In the genomic region with DNA sequence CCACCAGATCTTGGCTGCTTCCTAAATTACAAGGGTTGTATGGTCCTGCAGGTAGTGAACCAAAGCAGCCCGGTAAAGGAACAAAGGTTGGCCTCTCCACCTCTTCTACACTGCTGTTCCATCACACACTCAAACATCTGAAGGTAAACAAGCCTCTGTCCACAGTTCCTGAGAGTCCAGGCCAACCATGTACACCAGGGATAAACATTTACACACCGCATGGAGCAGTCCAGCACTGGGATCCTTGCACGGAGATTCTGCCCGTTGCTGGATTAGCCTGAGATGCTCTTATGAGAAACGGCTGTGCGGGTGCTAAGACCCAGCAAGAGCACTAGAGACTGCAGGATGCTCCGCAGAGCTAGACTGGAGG, we compare ENCODE assay signal across 19 mouse cellular contexts. TPM values are rescaled to one million over a fixed set of nuclear protein-coding genes. Genes with fewer than 3 reads are reported as not detected.
DNase-seq lines count a peak whose midpoint lies in the region; ATAC-seq lines count a peak whose summit lies in the region.
"Had no signal": no experiment of that assay in that cellular context is flagged by ENCODE, and none has a peak within 500 bp of the region (broad histone marks: within the 10 kb centered on the region; RNA-seq: fewer than 3 reads in every experiment).

No protein-coding gene starts in this region.

- no peaks in the 10 kb centered on the region for H3K36me3 ChIP-seq in liver, embryonic 13.5 days
- H3K36me3 ChIP-seq: heart, embryonic 12.5 days; limb, embryonic 10.5 days; lung, embryonic 15.5 days had no signal

- H3K4me3 ChIP-seq in liver, embryonic 13.5 days (replicated peaks) = no peak overlapping the region
- H3K4me3 ChIP-seq: heart, embryonic 12.5 days; layer of hippocampus, adult 2 months; limb, embryonic 10.5 days; lung, embryonic 15.5 days had no signal

- H3K9me3 ChIP-seq in liver, embryonic 13.5 days (replicated peaks) = no peaks in the 10 kb centered on the region
- H3K9me3 ChIP-seq: heart, embryonic 12.5 days; lung, embryonic 15.5 days had no signal

- H3K4me1 ChIP-seq in liver, embryonic 13.5 days (replicated peaks) = peaks cover 31% of the 10 kb centered on the region
- H3K4me1 ChIP-seq: heart, embryonic 12.5 days; limb, embryonic 10.5 days; lung, embryonic 15.5 days had no signal

- H3K27me3 ChIP-seq in liver, embryonic 13.5 days = no peaks in the 10 kb centered on the region
- H3K27me3 ChIP-seq: heart, embryonic 12.5 days; lung, embryonic 15.5 days had no signal

- H3K27ac ChIP-seq in liver, embryonic 13.5 days = peak overlapping the region; percentile 94
- H3K27ac ChIP-seq: layer of hippocampus, adult 2 months; limb, embryonic 10.5 days; lung, embryonic 15.5 days had no signal

- peak; percentile 28; the same call in 1 of the 2 replicates for ATAC-seq in erythroid progenitor cell, adult 5-6 weeks (replicated peaks; ENCODE audit: low FRiP score, poor library complexity, severe bottlenecking)
- peak; percentile 64 for ATAC-seq in liver, embryonic 13.5 days (ENCODE audit: low read depth)
- ATAC-seq: forebrain, embryonic 14.5 days; midbrain, embryonic 16.5 days had no signal

- H3K4me2 ChIP-seq in liver, embryonic 13.5 days = peak overlapping the region; percentile 31
- H3K4me2 ChIP-seq: heart, embryonic 12.5 days; lung, embryonic 15.5 days had no signal

- DNase-seq in kidney, adult 11 months = peak; percentile 80
- no peak for DNase-seq in kidney, postnatal 4 days
- DNase-seq in MEL-GATA-1-ER (ENCODE audit: extremely low read depth, low read depth) = peak; percentile 49
- DNase-seq in liver, embryonic 13.5 days = no peak
- DNase-seq in gastrocnemius, postnatal 25 days = no peak
- DNase-seq in right cerebral cortex, postnatal 14 days = no peak
- no peak for DNase-seq in thymus, postnatal 0 days (ENCODE audit: low spot score)
- DNase-seq: adrenal gland, postnatal 36 days; cerebellum, adult 8-10 months; heart, postnatal 36 days; thymus, postnatal 25 days had no signal

- WGBS in liver, embryonic 13.5 days (ENCODE audit: insufficient replicate concordance) = 69% methylated on average over 7 of the region's 7 CpGs

- peak overlapping the region; percentile 42 for H3K9ac ChIP-seq in liver, embryonic 13.5 days
- H3K9ac ChIP-seq: heart, embryonic 12.5 days; lung, embryonic 15.5 days had no signal

RNA-seq across cellular contexts. Expression of a gene that starts 19.0 kb away (rescaled TPM):
- not detected in 2 replicates for total RNA-seq in erythroid progenitor cell, adult 5-6 weeks (2015; ENCODE audit: low replicate concordance)
- not detected in 2 replicates for total RNA-seq in erythroid progenitor cell, adult 5-6 weeks (2017; ENCODE audit: low replicate concordance)
- polyA plus RNA-seq in liver, embryonic 13.5 days (2015; fragmentation: Nextera tagmentation; extraction: Ambion mirVana) = 12.4 and 15.2 TPM in 2 replicates
- not detected for total RNA-seq in gastrocnemius, postnatal 25 days (2021)
- 0.64 TPM in 1 of 2 replicates, not detected in the other for polyA plus RNA-seq in thymus, postnatal 0 days (2015; fragmentation: Nextera tagmentation; extraction: Ambion mirVana)
- total RNA-seq: heart, postnatal 36 days; layer of hippocampus, adult 2 months had no signal
- polyA plus RNA-seq: C2C12; forebrain, embryonic 14.5 days; heart, embryonic 12.5 days; limb, embryonic 10.5 days; lung, embryonic 15.5 days; midbrain, embryonic 16.5 days had no signal

RNA-seq across cellular contexts. Expression of a gene that starts 32.3 kb away (rescaled TPM):
- total RNA-seq in erythroid progenitor cell, adult 5-6 weeks (2015; ENCODE audit: low replicate concordance) = 27.2 and 48.7 TPM in 2 replicates
- total RNA-seq in erythroid progenitor cell, adult 5-6 weeks (2017; ENCODE audit: low replicate concordance) = 52.2 and 63.8 TPM in 2 replicates
- 76.0 and 76.3 TPM in 2 replicates for polyA plus RNA-seq in liver, embryonic 13.5 days (2015; fragmentation: Nextera tagmentation; extraction: Ambion mirVana)
- total RNA-seq in gastrocnemius, postnatal 25 days (2021) = 10 to 100 TPM; 14.2 to 15.2 TPM
- polyA plus RNA-seq in thymus, postnatal 0 days (2015; fragmentation: Nextera tagmentation; extraction: Ambion mirVana) = 77.6 and 94.1 TPM in 2 replicates

RNA-seq across cellular contexts. Expression of a gene that starts 50.4 kb away (rescaled TPM):
- 0.36 and 1.7 TPM in 2 replicates for total RNA-seq in erythroid progenitor cell, adult 5-6 weeks (2015; ENCODE audit: low replicate concordance)
- total RNA-seq in erythroid progenitor cell, adult 5-6 weeks (2017; ENCODE audit: low replicate concordance) = 0.51 TPM in 1 of 2 replicates, not detected in the other
- polyA plus RNA-seq in liver, embryonic 13.5 days (2015; fragmentation: Nextera tagmentation; extraction: Ambion mirVana) = 0.16 TPM in 1 of 2 replicates, not detected in the other
- total RNA-seq in gastrocnemius, postnatal 25 days (2021) = 1 to 10 TPM; 1.1 to 1.9 TPM
- polyA plus RNA-seq in thymus, postnatal 0 days (2015; fragmentation: Nextera tagmentation; extraction: Ambion mirVana) = 0.36 and 0.56 TPM in 2 replicates

RNA-seq across cellular contexts. Expression of a gene that starts 59.5 kb away (rescaled TPM):
- 29.8 and 41.8 TPM in 2 replicates for total RNA-seq in erythroid progenitor cell, adult 5-6 weeks (2015; ENCODE audit: low replicate concordance)
- 20.2 and 23.0 TPM in 2 replicates for total RNA-seq in erythroid progenitor cell, adult 5-6 weeks (2017; ENCODE audit: low replicate concordance)
- polyA plus RNA-seq in liver, embryonic 13.5 days (2015; fragmentation: Nextera tagmentation; extraction: Ambion mirVana) = 3.4 and 3.8 TPM in 2 replicates
- 1 to 10 TPM; 8.1 to 9.6 TPM for total RNA-seq in gastrocnemius, postnatal 25 days (2021)
- polyA plus RNA-seq in thymus, postnatal 0 days (2015; fragmentation: Nextera tagmentation; extraction: Ambion mirVana) = 8.0 and 11.3 TPM in 2 replicates

Comparison
In these comparisons a context has a peak if more than half of its experiments do, and no peak if none do; other contexts are left out.
1. DNase-seq: peak in kidney, adult 11 months (single experiment) and MEL-GATA-1-ER (single experiment); none in kidney, postnatal 4 days (0 of 2), liver, embryonic 13.5 days (single experiment), gastrocnemius, postnatal 25 days (single experiment), right cerebral cortex, postnatal 14 days (single experiment) and thymus, postnatal 0 days (single experiment).